Mouse (Mus musculus): Measurements from ENCODE around the gene 9230112D13Rik.

DNA sequence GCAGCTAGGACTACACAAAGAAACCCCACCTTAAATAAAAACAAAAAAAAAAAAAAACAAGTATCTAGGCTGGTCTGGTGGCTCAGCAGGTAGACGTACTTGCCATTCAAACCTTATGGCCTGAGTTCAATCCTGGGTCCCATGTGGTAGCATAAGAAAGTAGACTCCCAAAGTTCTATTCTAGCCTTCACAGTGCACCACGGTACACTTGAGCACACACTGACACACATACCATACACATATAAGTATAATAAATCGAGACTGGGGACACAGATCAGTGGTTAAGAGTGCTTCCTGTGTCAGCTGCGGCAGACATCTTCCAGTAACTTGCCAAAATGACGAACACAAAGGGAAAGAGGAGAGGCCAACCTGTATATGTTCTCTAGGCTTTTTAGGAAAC, 6.7 kb downstream of the 9230112D13Rik start:
- TF ChIP-seq CTCF (IDR thresholded peaks at IDR 0.05 in 2 of 3, conservative IDR thresholded peaks at IDR 0.05 in 1 of 3; ENCODE audit: control insufficient read depth in 1 of 3, insufficient read depth in 1 of 3, low read depth in 2 of 3, low read length in 3 of 3, poor library complexity in 1 of 3, severe bottlenecking in 1 of 3) (no peak), POLR2AphosphoS5 (IDR thresholded peaks at IDR 0.05; ENCODE audit: borderline replicate concordance, low read depth, low read length) (no peak), POLR2A (IDR thresholded peaks at IDR 0.05; ENCODE audit: control insufficient read depth in 1 of 2, insufficient read depth in 1 of 2, low read depth in 1 of 2, low read length in 2 of 2, poor library complexity in 1 of 2) (no peak), EP300 (IDR thresholded peaks at IDR 0.05; ENCODE audit: low read depth in 1 of 2, low read length in 2 of 2) (no peak), MAZ (IDR thresholded peaks at IDR 0.05; ENCODE audit: low read depth, low read length) (no peak), UBTF (IDR thresholded peaks at IDR 0.05; ENCODE audit: borderline replicate concordance, insufficient read depth, low read depth, low read length) (no peak), GABPA (IDR thresholded peaks at IDR 0.05; ENCODE audit: low read depth, low read length) (no peak), ZMIZ1 (IDR thresholded peaks at IDR 0.05; ENCODE audit: low read depth, low read length) (no peak), ETS1 (IDR thresholded peaks at IDR 0.05; ENCODE audit: low read depth, low read length) (no peak), MAX (IDR thresholded peaks at IDR 0.05; ENCODE audit: low read length) (no peak), POLR2AphosphoS2 (IDR thresholded peaks at IDR 0.05; ENCODE audit: low read length) (no peak), NELFE (IDR thresholded peaks at IDR 0.05; ENCODE audit: low read depth, low read length) (no peak), NRF1 (IDR thresholded peaks at IDR 0.05; ENCODE audit: insufficient read depth, low read depth, low read length, poor library complexity, severe bottlenecking) (no peak)
